Mouse (Mus musculus): ENCODE results near the gene Taok2. TPM values are rescaled to one million over a fixed set of nuclear protein-coding genes. Genes with fewer than 3 reads are reported as not detected.
A peak's percentile ranks its signal among the peaks of the same experiment; 100 is the strongest.
"Not testable (repeated sequence)": the region's sequence is repeated elsewhere in the genome, so short reads cannot be mapped to it uniquely, and the experiment has no call there.

Gene Taok2
- polyA plus RNA-seq, 1 experiment from 2014 or later: 54.2 TPM

- ATAC-seq (replicated peaks; ENCODE audit: low FRiP score); H3K9me3 ChIP-seq (replicated peaks); H3K36me3 ChIP-seq; H3K27ac ChIP-seq; H3K4me3 ChIP-seq (replicated peaks); H3K4me2 ChIP-seq; H3K27me3 ChIP-seq; H3K9ac ChIP-seq: not testable (repeated sequence)
- WGBS: 91% methylated on average over 7 of the region's 9 CpGs
- peaks cover 16% of the 10 kb centered on the region for H3K4me1 ChIP-seq
These were observed 15.3 kb upstream of the Taok2 start for GRCm38 (mm10) chr7:126899781-126900180.

- Histone ChIP-seq H3K27me3 (no peaks in the 10 kb centered on the region), H3K4me1 (peaks cover 16% of the 10 kb centered on the region), H3K4me2 (peak overlapping the region; percentile 81), H3K4me3 (replicated peaks) (peak overlapping the region; percentile 71), H3K36me3 (no peaks in the 10 kb centered on the region), H3K9ac (peak overlapping the region; percentile 75), H3K27ac (peak overlapping the region; percentile 82), H3K9me3 (replicated peaks) (no peaks in the 10 kb centered on the region)
- ATAC-seq (replicated peaks; ENCODE audit: low FRiP score): peak; percentile 95
- 9% methylated on average over 37 of the region's 37 CpGs for WGBS
These were observed 13.8 kb upstream of the Taok2 start for GRCm38 (mm10) chr7:126898102-126898990.

DNA sequence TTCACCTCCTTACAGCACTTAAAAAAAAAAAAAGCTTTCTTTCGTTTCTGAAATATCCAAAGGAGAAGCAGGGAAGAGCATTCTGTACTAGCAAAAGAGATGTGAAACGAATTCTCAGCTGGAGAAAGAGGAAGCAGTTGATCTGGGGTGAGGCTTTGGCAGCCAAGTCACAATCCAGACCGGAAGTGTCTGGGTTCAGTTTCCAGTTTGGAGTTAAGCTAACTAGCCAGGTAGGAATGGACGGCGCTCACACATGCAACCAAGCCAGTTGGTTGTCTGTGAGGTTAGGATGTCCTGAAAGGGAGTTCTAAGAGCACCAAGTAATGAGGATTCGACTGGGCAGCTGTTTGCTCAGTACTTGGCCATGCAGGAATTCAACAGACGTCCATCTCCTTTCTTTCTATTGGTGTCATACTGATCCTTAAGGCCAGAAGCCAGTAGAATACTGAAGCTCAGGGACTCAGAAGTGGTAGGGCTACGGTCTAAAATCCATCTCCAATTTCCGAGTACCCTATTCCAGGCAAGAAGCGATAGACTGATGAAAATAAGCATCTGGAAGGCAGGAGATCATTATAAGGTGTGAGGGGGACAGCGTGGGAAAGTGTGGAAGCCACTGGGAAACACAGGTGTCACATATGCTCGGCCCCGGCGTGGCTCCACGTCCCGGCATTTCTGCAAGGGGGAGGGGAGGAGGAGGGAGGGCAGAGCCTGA, 13.0 kb upstream of the Taok2 start:
- Histone ChIP-seq H3K4me2 (peak overlapping the region; percentile 81), H3K36me3 (no peaks in the 10 kb centered on the region), H3K9me3 (replicated peaks) (no peaks in the 10 kb centered on the region), H3K27me3 (no peaks in the 10 kb centered on the region), H3K27ac (peak overlapping the region; percentile 61), H3K4me3 (replicated peaks) (peak overlapping the region; percentile 71), H3K4me1 (peaks cover 16% of the 10 kb centered on the region), H3K9ac (peak overlapping the region; percentile 75)
- ATAC-seq (replicated peaks; ENCODE audit: low FRiP score): peak; percentile 19
- 20% methylated on average over 16 of the region's 16 CpGs for WGBS

- no peak overlapping the region for H3K27ac ChIP-seq
- no peaks in the 10 kb centered on the region for H3K27me3 ChIP-seq
- H3K9me3 ChIP-seq (replicated peaks): no peaks in the 10 kb centered on the region
- H3K4me2 ChIP-seq: peak overlapping the region; percentile 81
- peaks cover under 1% of the 10 kb centered on the region; the same call in 1 of the 2 replicates for H3K36me3 ChIP-seq
- no peak overlapping the region for H3K4me3 ChIP-seq (replicated peaks)
- no peak for ATAC-seq (replicated peaks; ENCODE audit: low FRiP score)
- H3K4me1 ChIP-seq: peaks cover 16% of the 10 kb centered on the region
- 83% methylated on average over 5 of the region's 5 CpGs for WGBS
- no peak overlapping the region for H3K9ac ChIP-seq
These were observed 12.4 kb upstream of the Taok2 start for GRCm38 (mm10) chr7:126896912-126897311.

- Histone ChIP-seq H3K27ac (no peak overlapping the region), H3K27me3 (no peaks in the 10 kb centered on the region), H3K4me3 (replicated peaks) (no peak overlapping the region), H3K9ac (no peak overlapping the region), H3K4me1 (0 out of 2 replicates have a peak, but pooled peaks cover under 1% of the 10 kb centered on the region), H3K9me3 (replicated peaks) (no peaks in the 10 kb centered on the region), H3K4me2 (no peak overlapping the region), H3K36me3 (peaks cover 14% of the 10 kb centered on the region; the same call in 1 of the 2 replicates)
- ATAC-seq (replicated peaks; ENCODE audit: low FRiP score): no peak
- 39% methylated on average over 7 of the region's 7 CpGs for WGBS
These were observed 4.3 kb upstream of the Taok2 start for GRCm38 (mm10) chr7:126888852-126889251.

- Histone ChIP-seq H3K27me3 (no peaks in the 10 kb centered on the region), H3K9ac (no peak overlapping the region), H3K4me1 (peaks cover 16% of the 10 kb centered on the region), H3K9me3 (replicated peaks) (no peaks in the 10 kb centered on the region), H3K36me3 (peaks cover 14% of the 10 kb centered on the region; the same call in 1 of the 2 replicates), H3K4me3 (replicated peaks) (no peak overlapping the region), H3K27ac (no peak overlapping the region), H3K4me2 (no peak overlapping the region)
- WGBS: 76% methylated on average over 5 of the region's 5 CpGs
- ATAC-seq (replicated peaks; ENCODE audit: low FRiP score): no peak
These were observed 2.8 kb upstream of the Taok2 start for GRCm38 (mm10) chr7:126887281-126887680.

- H3K4me1 ChIP-seq: peaks cover 31% of the 10 kb centered on the region
- peak overlapping the region; percentile 81 for H3K9ac ChIP-seq
- H3K36me3 ChIP-seq: peaks cover 19% of the 10 kb centered on the region
- H3K4me2 ChIP-seq: peak overlapping the region; percentile 92
- no peaks in the 10 kb centered on the region for H3K27me3 ChIP-seq
- no peaks in the 10 kb centered on the region for H3K9me3 ChIP-seq (replicated peaks)
- peak overlapping the region; percentile 93 for H3K27ac ChIP-seq
- WGBS: under 1% methylated on average over 15 of the region's 15 CpGs
- H3K4me3 ChIP-seq (replicated peaks): peak overlapping the region; percentile 67
- ATAC-seq (replicated peaks; ENCODE audit: low FRiP score): peak; percentile 10; the same call in 1 of the 2 replicates
These were observed 747 bp downstream of the Taok2 start for GRCm38 (mm10) chr7:126883731-126884181.

DNA sequence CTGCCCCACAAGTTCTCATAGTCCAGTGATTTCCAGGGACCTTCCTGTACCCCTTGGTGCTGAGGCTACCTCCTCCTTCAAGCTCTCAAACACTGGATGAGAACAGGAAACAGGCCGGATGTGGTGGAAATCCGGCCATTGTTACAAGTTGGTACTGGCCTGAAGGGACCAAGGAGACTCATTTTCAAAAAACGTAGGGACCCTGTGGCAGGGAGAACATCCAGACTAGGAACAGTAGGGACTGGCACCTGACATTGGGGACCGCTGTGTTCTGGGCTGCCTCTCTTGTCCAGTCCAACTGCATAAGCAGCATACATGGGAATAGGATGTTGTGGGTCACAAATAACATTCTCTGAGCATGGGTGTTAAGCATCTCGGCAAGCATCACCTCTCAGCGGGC, 3.5 kb downstream of the Taok2 start:
- peak overlapping the region; percentile 92 for H3K4me2 ChIP-seq
- H3K27me3 ChIP-seq: no peaks in the 10 kb centered on the region
- ATAC-seq (replicated peaks; ENCODE audit: low FRiP score): no peak
- peaks cover 31% of the 10 kb centered on the region for H3K4me1 ChIP-seq
- peak overlapping the region; percentile 73 for H3K27ac ChIP-seq
- WGBS: 67% methylated on average over 6 of the region's 6 CpGs
- H3K4me3 ChIP-seq (replicated peaks): peak overlapping the region; percentile 67; the same call in 1 of the 2 replicates
- no peaks in the 10 kb centered on the region for H3K9me3 ChIP-seq (replicated peaks)
- peaks cover 46% of the 10 kb centered on the region for H3K36me3 ChIP-seq
- H3K9ac ChIP-seq: peak overlapping the region; percentile 35; the same call in 1 of the 2 replicates

- Histone ChIP-seq H3K4me3 (replicated peaks) (no peak overlapping the region), H3K4me2 (no peak overlapping the region), H3K9ac (no peak overlapping the region), H3K36me3 (peaks cover 84% of the 10 kb centered on the region), H3K9me3 (replicated peaks) (no peaks in the 10 kb centered on the region), H3K27me3 (no peaks in the 10 kb centered on the region), H3K27ac (no peak overlapping the region), H3K4me1 (peaks cover 15% of the 10 kb centered on the region)
- WGBS: 100% methylated on average over 1 of the region's 1 CpGs
- ATAC-seq (replicated peaks; ENCODE audit: low FRiP score): no peak
These were observed 7.3 kb downstream of the Taok2 start for GRCm38 (mm10) chr7:126877239-126877638.

DNA sequence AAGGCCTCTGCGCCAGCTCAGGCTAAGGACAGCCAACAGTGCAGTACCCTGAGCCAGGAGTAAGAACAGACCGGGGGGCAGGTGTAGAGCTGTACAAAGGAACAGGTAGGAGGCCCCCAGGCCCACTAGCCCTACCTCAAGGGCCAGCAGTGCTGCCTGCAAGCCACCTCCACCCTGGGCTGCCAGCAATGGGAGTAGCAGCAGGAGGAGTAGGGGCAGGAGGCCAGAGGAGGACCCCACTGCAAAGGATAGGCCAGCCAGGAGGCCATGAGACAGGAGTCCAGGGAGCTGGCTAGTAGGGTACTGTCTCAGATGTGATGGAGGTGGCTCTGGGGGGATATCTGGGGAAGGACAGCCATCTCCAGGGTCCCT, 14.0 kb downstream of the Taok2 start:
- Histone ChIP-seq H3K27me3 (no peaks in the 10 kb centered on the region), H3K4me3 (replicated peaks) (no peak overlapping the region), H3K36me3 (peaks cover 100% of the 10 kb centered on the region), H3K27ac (no peak overlapping the region), H3K4me1 (no peaks in the 10 kb centered on the region), H3K9ac (no peak overlapping the region), H3K4me2 (no peak overlapping the region), H3K9me3 (replicated peaks) (no peaks in the 10 kb centered on the region)
- 0 out of 2 replicates have a peak, but pooled peaks have one; percentile 7 for ATAC-seq (replicated peaks; ENCODE audit: low FRiP score)
- WGBS: 95% methylated on average over 2 of the region's 2 CpGs

DNA sequence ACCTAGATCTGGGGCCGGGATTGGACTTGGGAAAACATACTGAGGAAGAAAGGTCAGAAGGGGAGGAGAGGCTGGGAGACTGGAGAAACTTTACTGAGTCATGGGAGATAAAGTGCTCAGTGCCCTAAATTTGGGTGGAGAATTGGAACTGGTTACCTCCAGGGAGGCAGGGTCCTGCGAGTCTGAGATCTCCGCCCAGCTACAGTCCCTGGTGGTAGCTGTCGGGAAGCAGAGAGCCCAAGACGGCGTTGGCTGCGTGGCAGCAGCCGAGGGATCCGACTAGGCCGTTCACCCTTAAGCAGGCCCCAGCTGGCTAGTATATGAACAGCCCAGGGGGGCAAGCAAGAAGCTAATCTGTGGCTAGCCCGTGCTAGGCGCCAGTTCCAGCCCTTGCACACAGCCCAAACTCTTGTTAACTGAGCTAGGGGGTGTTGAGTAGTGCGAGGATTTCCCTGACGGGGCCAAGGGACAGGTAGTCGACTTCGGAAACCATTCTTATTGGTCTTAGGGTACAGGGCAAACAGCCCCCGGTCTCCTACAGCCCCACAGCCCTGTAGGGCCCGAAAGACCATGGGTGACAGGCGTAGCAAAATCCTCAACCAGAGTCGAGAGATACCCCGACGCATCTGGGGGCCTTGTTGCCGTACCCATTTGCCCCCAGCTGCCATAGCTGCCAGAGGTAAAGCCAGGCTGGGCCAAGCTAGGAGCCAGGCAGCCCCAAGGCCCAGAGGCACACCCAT, 14.6 kb downstream of the Taok2 start:
- Histone ChIP-seq H3K4me1 (peaks cover 1% of the 10 kb centered on the region; the same call in 1 of the 2 replicates), H3K27ac (no peak overlapping the region), H3K36me3 (peaks cover 100% of the 10 kb centered on the region), H3K9me3 (replicated peaks) (no peaks in the 10 kb centered on the region), H3K27me3 (no peaks in the 10 kb centered on the region), H3K4me2 (no peak overlapping the region), H3K9ac (no peak overlapping the region), H3K4me3 (replicated peaks) (no peak overlapping the region)
- WGBS: 88% methylated on average over 23 of the region's 23 CpGs
- no peak for ATAC-seq (replicated peaks; ENCODE audit: low FRiP score)
